Mouse (Mus musculus): ENCODE data around the gene Lrrc63.
"Not testable (repeated sequence)": the region's sequence is repeated elsewhere in the genome, so short reads cannot be mapped to it uniquely, and the experiment has no call there.

Lrrc63 gene

GRCm38 (mm10) chr14:75130501-75131318 is at the start of gene Lrrc63, which contains the start of gene Lcp1:
TSS of gene Lrrc63 (minus strand) at chr14:75130881.
TSS of gene Lcp1 (plus strand) at chr14:75131101.
- peak; percentile 65 for DNase-seq (ENCODE audit: low read depth, low spot score)

GRCm38 (mm10) chr14:75179255-75179963 is 48.7 kb upstream of the Lrrc63 start:
- DNase-seq (ENCODE audit: low read depth, low spot score) = no peak

- no peak for DNase-seq (ENCODE audit: low read depth, low spot score)
Observed at GRCm38 (mm10) chr14:75178801-75179211, 48.1 kb upstream of the Lrrc63 start.

GRCm38 (mm10) chr14:75178384-75178793 is 47.7 kb upstream of the Lrrc63 start:
- DNase-seq (ENCODE audit: low read depth, low spot score) = no peak

GRCm38 (mm10) chr14:75177400-75177799 is 46.7 kb upstream of the Lrrc63 start:
- DNase-seq (ENCODE audit: low read depth, low spot score) = no peak

GRCm38 (mm10) chr14:75176425-75177045 is 45.9 kb upstream of the Lrrc63 start:
- no peak for DNase-seq (ENCODE audit: low read depth, low spot score)

- DNase-seq (ENCODE audit: low read depth, low spot score) = no peak
Observed at GRCm38 (mm10) chr14:75175781-75176180, 45.1 kb upstream of the Lrrc63 start.

- DNase-seq (ENCODE audit: low read depth, low spot score) = no peak
Observed at GRCm38 (mm10) chr14:75174731-75175555, 44.3 kb upstream of the Lrrc63 start.

GRCm38 (mm10) chr14:75174296-75174695 is 43.6 kb upstream of the Lrrc63 start:
- no peak for DNase-seq (ENCODE audit: low read depth, low spot score)

GRCm38 (mm10) chr14:75170546-75170945 is 39.9 kb upstream of the Lrrc63 start:
- DNase-seq (ENCODE audit: low read depth, low spot score) = no peak

- no peak for DNase-seq (ENCODE audit: low read depth, low spot score)
Observed at GRCm38 (mm10) chr14:75168501-75168900, 37.8 kb upstream of the Lrrc63 start.

GRCm38 (mm10) chr14:75165574-75166131 is 35.0 kb upstream of the Lrrc63 start:
- DNase-seq (ENCODE audit: low read depth, low spot score) = no peak

GRCm38 (mm10) chr14:75164345-75164744 is 33.7 kb upstream of the Lrrc63 start:
- DNase-seq (ENCODE audit: low read depth, low spot score) = no peak

- no peak for DNase-seq (ENCODE audit: low read depth, low spot score)
Observed at GRCm38 (mm10) chr14:75163866-75164265, 33.2 kb upstream of the Lrrc63 start.

- no peak for DNase-seq (ENCODE audit: low read depth, low spot score)
Observed at GRCm38 (mm10) chr14:75159375-75159774, 28.7 kb upstream of the Lrrc63 start.

- no peak for DNase-seq (ENCODE audit: low read depth, low spot score)
Observed at GRCm38 (mm10) chr14:75154481-75154880, 23.8 kb upstream of the Lrrc63 start.

GRCm38 (mm10) chr14:75151146-75151545 is 20.5 kb upstream of the Lrrc63 start:
- no peak for DNase-seq (ENCODE audit: low read depth, low spot score)

- no peak for DNase-seq (ENCODE audit: low read depth, low spot score)
Observed at GRCm38 (mm10) chr14:75150653-75151052, 20.0 kb upstream of the Lrrc63 start.

- no peak for DNase-seq (ENCODE audit: low read depth, low spot score)
Observed at GRCm38 (mm10) chr14:75148229-75148628, 17.5 kb upstream of the Lrrc63 start.

GRCm38 (mm10) chr14:75147706-75148105 is 17.0 kb upstream of the Lrrc63 start:
- not testable (repeated sequence) for DNase-seq (ENCODE audit: low read depth, low spot score)

GRCm38 (mm10) chr14:75139225-75139624 is 8.5 kb upstream of the Lrrc63 start:
- no peak for DNase-seq (ENCODE audit: low read depth, low spot score)
